Mouse (Mus musculus) T-helper 1 cell (primary cell): Measurements from ENCODE around the gene Efhd2.

Experiments used
- in situ Hi-C: fragments of 300-600 bp; cut with MboI, MseI; formaldehyde crosslinking; loops from one replicate; pipeline ENCODE4 v1.15.1; 2025; ENCODE audit warnings: high pct_unique_total_duplicates

The Efhd2 gene

DNA sequence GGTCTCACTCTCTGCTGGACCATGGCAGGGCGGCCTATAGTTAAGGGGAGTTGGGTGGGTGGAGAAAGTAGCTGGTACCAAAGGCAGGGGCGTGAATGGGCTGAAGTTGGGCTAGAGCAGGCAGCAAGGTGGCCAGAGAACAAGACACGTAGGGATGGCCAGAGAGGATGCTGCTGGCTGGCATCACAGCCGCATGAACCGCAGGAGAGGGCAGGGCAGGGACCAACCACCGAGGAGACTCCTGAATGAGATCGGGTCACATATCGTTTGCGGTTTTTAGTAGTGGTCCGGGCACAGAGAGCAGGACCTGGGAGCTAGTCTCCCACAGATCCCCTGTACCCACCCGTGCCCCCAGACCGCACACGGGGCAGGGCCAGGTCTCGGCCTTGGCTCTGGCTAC is 15.4 kb downstream of the Efhd2 start:
- in situ Hi-C loops, result no loop called here

DNA sequence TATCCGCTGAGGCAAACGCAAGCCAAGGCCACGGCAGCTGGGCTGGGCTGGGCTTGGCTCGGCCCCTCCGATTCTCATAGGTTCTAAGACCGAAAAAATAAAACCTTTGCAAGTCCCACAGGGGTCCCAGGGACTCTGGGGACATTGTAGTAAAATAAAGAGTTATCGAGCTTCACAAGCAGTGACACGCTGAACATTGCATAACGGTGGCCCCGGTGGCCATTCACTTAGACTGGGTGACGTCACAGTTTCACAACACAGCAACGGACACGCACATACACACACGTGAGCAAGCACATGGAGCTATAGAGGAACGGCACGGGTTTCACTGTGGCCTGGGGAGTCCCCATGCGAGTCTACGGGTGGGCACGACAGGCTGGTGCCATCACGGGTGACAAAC is 16.2 kb downstream of the Efhd2 start:
- in situ Hi-C loops, result no loop called here

DNA sequence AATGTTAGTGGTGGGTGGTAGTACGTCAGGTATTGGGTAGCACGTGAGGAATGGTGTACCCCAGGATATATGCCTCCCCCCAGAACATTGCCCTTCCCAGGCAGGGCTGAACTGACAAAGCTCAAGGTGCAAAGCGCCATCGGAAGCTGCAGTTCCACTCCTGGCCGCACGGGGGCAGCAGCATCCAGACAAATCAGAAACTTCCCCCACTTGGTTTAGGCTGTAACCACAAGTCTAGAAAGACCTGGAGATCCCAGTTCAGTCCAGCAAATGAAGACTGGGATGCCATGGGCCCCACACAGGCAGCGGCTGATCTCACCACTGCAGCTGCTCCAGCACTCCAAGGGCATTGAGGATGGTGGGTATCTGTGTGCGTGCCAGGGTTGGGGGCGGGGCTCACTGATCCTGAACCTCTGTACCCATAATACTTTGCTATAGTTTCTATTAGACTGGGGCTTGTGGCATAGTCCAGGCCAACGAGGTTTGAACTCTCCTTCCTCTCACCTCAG is 17.2 kb downstream of the Efhd2 start:
- in situ Hi-C loops, result no loop called here

DNA sequence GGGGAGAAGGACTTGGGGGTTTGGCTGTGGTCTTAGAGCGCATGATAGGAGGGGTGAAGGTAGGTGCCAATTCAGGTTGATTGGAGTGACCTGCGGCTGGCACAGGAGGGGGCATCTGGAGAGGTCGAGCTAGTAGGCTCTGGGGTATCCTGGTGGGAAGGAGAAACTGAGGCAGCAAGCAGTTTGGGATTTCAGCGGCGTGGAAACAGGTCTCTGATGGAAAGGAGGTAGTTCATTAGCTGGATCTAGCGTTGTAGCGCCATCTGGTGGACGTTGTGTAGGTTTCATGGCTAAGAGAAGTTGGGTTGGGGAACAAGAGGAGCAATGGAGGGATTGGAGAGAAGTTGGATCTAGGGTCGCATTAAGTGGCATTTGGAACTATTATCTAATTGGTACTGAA is 21.3 kb downstream of the Efhd2 start:
- in situ Hi-C loops, result no loop called here

DNA sequence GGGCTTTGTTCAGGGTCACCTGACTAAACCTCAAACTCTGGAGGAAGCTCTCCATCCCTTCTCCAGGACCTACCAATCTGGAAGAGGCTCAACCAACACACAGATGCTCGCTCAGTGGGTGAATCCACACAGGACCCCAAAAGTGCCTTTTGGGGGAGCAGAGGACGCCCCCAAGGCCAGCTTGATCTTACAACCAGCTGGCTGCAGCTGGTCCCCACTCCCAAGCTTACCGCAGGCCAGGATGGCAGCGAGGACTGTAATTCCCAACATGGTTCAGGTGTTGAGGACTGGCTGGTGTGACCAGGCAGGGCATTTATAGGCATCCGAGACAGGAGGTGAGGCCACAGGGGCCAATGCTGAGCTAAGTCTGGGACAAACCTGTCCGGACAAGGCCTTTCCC is 28.7 kb downstream of the Efhd2 start, which contains the start of gene Ctrc:
Gene Ctrc (minus strand): TSS at position 361 of the 400 bp plus-strand sequence.
- in situ Hi-C loops, result loop anchor here (10.0 kb wide), 1 partner anchor 231 kb away; the partner anchor contains the start of gene Tmem82

DNA sequence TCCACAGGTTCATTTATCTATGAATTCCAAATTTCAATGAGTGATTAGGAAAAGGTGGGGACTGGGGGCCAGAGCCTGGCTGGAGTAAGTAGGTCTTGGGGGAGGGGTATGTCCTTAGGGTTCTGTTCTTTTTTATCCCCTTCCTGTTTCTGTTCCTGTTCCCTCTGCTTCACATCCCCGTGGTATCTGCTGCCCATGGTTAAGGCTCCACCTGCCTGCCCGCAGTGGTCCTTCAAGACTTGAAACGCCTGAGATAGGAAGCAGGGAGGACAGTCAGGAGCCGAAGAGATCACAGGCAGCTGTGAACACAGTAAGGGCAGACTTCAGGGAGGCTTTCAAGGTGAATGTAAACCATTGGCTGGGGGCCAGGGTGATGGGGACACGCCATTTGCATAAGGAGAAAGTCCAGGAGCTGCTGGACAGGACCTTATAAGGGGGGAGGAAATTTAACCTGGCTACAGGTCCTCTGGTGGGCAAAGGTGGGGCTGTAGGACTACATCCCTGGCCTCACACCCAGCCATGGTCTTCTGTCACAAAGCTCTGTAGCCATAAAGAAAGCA is 40.1 kb downstream of the Efhd2 start:
- in situ Hi-C loops, result no loop called here

DNA sequence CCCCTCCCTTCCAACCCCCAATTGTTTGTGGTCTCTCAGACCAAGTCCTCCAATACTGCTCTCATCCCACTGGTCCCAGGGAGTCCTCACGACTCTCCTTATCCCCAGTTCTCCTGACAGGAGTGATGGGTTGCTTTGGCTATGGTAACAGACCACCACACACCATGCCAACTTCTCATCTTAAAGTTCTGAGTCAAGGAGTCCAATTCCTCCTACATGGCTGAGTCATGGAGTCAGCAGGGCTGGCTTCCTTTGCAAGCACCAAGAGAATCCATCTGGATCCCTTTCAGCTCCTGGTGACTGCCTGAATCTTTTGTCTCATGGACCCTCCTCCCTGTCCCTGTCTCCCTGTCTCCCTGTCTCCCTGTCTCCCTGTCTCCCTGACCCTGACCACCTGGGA is 40.8 kb downstream of the Efhd2 start:
- in situ Hi-C loops, result no loop called here

DNA sequence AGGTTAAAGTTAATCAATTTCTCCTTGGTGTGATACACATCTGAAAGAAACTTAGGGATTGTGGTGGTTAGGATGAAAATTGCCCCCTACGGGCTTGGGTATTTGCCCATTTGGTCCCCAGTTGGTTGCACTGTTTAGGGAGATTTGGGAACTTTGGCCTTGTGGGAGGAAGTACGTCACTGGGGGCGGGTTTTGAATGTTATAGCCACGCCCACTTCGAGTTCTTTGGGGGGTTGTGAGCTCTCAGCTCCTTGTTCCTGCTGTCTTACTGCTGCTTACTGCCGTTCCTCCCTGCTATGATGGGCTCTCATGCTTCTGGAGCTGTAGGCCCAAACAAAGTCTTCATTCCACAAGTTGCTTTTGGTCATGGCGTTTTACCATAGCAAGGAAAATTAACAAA is 43.4 kb downstream of the Efhd2 start:
- in situ Hi-C loops, result no loop called here

DNA sequence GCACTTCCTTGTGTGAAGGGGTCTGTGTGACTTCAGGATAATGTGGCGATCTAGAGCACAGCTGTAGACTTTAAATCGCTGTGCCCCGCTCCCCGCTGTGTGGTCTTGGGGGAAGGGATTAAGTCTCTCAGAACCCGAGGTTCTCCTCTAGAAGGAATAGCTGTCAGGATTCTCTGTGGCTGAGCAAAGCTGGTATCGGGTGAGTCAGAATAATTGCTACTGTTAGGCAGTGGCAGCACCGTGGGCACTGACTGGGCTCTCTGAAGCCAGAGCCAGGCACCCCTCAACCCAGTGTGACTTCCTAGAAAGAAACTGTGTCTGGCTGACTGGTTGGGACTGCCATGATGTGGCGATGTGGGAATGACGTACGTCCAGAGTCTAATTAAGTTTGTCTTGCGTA is 44.3 kb downstream of the Efhd2 start:
- in situ Hi-C loops, result no loop called here

DNA sequence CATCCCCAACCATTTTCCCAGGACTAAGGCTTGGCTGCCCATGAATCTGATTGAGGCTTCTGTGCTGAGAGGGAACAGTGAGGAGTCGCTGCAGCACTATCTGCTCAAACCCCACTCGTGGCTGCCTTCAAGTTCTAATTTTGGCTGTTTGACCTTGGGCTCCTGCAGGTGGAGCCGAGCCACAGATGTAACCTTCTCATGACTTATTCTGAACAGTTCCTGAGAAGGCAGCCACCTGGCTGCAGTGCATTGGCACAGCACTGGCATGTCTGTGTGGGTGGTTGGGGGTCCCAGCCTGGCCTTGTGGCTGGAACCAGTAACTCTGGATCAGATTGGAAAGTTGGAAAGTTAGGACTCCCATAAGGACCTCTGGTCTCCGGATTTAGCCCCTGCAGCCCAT is 46.5 kb downstream of the Efhd2 start:
- in situ Hi-C loops, result no loop called here

DNA sequence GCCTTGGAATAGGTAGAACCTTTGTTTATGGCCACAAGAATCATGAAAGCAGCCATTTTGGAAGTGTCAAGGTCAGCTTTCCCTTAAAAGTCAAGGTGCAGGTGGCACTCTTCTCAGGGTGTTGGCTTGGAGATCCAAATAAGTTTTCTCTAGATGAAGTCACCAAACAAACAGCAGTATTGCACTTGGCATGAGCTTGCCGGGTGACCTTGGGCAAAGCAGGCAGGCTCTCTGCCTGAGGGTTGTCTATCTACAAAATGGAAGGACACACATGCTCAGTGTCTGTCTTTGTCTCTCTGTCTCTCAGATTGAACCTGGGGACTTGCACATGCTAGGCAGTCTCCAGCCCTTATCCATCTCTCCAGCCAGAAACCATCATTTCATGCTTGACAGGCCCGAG is 47.3 kb downstream of the Efhd2 start:
- in situ Hi-C loops, result no loop called here

DNA sequence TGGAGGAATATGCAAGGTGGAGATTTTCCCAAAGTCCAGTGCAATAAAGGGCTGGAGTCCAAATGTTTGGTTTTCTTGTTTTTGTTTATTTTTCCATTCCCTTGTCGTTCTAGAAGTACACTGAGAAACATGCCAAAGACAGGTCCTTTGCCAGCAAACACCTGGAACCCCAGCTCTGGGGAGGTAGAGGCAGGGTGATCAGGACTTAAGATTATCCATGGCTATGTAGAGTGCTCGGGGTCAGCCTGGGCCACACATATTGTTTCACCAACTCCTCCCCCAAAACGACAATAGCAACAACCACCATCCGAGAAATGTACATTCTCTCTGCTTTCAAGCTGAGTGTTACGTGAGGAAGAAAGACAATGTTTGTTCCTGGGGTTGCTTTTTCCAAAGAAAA is 48.7 kb downstream of the Efhd2 start, which contains the start of gene Cela2a:
Gene Cela2a (minus strand): TSS at position 101 of the 400 bp plus-strand sequence.
- in situ Hi-C loops, result no loop called here

DNA sequence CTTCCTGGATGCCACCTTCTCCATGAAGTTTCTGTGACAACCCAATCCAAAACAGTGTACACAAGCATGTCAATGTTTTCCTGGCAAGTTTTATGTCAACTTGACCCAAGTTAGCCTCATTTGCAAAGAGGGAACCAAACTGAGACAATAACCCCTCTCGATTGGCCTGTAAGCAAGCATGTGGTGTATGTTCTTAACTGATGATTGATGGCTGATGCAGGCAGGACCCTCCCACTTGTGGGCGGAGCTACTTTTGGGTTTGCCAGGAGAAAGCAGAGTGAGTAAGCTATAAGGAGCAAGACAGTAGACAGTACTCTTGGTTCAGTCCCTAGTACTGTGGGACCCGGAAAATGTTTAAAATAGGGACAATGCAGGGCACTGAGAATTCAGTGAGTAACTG is 51.7 kb downstream of the Efhd2 start:
- in situ Hi-C loops, result no loop called here

DNA sequence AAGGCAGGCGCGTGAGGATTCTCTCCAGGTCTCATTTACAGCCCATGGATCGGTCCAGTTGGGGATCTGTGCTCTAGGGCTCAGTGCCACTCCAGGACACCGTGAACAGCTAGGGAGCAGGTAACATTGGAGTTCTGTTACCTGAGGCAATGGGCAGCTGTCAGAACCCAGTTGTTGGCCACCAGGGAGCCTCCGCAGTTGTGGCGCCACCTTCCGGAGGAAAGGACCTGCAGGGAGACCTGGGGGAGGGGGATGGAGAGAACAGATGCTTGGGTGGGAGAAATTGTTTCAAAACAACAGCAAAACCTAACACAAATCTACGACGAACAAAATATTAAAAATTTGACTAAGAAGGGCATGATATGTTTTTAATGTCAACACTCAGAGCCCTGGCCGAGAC is 52.6 kb downstream of the Efhd2 start:
- in situ Hi-C loops, result no loop called here

DNA sequence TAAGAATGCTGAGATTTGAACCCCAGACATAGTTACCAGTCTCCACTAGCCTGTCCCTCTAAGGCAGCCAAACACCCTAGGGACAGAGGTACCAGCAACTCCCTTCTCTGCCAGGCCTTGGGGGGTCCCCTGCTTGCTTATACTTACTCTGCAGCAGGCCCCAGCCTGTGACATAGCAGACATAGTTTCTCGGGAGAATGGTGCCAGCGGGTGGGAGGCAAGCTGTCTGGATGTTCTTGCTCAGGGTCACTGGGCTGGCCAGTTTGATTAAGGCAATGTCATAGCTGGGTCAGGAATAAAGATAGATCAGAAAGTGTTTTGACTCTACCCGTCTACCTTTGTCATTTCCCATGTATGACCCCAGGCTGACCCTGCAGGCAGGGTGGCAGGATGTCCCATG is 53.5 kb downstream of the Efhd2 start:
- in situ Hi-C loops, result no loop called here

DNA sequence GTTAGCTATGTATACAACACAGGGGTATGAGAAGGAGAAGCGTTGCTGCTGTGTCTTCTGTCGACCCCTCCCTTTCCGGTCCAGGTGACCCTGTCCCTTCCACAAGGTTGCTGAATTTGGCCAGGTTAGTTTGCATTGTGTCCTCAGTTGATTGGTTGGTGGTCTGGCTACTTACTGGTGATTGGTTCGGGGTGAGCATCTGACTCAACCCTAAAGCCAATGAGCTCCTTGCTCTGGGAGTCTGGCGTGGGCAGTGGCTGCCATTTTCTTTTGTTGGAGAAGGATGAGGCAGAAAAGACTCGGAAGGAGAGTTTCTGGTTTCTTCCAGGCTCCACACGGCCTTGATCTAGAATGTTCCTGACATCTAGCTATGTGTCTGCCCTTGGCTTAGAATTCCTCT is 55.4 kb downstream of the Efhd2 start:
- in situ Hi-C loops, result no loop called here

DNA sequence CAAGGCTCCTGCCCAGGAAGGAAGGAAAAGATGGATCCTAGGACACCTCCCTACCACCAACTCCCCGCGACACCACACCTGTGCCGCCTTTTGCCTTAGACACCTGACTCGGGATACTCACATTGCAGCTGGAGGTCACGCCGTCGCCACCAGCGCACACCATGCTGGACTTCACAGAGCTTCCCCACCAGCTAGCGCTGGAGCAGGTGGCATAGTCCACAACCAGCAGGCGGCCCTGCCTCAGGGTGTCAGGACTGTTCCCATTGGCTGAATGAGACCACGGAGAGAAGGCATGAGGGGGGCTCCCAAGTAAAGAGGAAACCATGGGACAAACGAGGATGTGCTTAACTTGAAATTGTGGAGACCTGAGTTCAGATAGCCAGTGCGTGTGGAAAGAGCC is 55.9 kb downstream of the Efhd2 start:
- in situ Hi-C loops, result no loop called here

DNA sequence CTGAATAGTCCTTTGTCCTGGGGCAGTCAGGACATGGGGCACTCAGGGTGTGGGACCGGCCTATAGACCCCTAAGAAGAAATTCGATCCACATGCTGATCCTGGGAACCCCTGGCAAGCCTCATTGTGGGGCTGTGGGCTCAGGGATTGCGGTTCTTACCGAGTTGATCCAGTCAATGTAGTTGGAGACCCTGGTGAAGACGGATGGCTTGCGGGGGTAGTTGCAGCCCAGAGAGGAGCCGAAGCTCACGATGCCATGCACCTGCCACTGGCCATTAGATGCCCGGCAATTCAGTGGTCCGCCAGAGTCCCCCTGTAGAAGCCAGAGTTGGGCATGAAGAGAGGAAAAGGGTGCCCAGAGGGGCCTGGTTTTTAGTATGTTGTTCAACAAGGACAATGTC is 57.0 kb downstream of the Efhd2 start:
- in situ Hi-C loops, result no loop called here

DNA sequence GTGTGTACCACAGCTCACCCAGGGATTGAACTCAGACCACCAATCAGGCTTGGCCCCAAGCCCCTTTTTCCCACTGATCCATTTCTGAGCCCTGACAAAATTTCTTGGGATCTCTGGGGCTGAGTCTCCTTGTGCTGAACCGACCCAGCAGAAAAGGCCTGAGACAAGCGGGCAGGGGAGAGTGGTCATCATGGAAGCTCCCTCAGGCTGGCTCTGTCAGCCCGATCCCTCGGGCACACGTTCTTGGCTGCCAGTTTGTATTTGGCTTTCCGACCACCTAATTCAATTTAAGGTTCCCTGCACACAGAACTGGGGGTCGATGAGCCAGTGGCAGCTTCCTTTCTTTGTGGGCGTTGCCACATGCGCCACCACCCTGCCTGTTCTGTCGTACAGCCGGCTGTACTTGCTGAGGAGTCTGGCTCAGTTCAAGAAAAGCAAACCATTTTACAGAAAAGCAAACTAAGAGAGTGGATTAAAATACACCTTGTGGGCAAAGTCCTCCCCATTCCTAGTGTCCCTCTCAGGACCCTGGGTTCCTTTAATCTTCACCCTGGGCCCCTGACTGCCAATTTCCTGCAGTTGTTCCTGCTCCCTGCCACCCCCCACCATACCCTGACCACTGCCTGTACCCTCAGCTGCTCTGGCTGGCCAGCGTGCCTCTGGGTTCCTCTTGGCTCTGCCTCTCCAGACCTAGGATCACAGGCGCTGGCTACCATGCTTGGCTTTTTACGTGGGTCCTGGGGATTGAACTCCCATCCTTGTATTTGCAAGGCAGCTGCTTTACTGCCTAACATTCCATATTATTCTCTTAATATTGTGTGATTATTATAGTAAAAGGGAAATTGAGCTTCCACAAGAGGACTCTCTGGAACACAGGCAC is 57.7 kb downstream of the Efhd2 start:
- in situ Hi-C loops, result no loop called here

DNA sequence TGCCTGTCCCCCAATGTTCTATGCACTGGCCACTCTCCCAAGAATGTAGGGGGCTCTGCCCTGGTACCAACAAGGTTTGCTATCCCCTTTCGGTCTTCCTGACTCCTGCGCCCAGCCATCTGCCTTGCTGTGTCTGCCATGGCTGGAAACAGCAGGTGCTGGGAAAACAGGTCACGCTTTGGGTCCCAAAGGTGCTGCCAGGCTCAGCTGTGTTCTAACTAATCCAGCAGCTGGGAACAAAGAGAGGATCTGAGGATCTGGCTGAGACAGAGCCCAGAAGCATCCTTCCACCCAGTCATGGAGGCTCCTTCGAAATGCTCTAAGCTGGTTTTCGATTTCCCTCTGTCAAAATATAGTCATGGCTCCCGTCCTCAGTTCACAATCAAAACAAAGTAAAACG is 58.5 kb downstream of the Efhd2 start:
- in situ Hi-C loops, result no loop called here

DNA sequence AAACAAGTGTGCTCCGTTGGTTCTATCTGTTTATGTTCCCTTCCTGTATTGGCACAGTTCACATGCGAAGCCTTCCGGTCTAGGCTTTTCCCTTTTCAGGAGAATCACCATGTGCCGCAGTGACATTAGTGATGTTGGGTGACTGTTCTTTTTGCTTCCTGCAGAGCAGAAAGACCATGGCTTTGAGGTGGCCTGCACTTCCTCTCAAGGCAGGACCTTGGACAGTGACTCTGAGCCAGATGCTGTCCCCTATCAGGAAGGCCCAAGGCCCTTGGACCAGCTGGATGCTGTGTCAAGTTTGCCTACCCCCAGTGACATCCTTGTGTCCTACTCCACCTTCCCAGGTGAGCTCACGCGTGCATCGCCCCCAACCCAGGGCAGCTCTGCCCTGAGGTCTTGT is 63.3 kb downstream of the Efhd2 start:
- in situ Hi-C loops, result no loop called here

DNA sequence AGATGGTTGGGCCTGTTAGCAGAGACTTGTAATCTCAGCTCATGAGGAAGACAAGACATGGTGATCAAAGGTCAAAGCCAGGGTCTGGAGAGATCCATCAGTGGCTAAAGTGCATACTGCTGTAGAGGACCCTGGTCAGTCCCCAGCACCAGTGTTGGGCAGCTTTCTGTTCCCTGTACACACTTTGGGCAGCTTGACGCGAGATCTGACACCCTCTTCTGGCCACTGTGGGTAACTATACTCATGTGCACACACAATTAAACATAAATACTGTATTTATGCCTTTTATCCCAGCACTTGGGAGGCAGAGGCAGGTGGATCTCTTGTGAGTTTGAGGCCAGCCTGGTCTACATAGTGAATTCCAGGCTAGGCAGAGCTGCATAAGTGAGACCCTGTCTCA is 63.7 kb downstream of the Efhd2 start:
- in situ Hi-C loops, result no loop called here

DNA sequence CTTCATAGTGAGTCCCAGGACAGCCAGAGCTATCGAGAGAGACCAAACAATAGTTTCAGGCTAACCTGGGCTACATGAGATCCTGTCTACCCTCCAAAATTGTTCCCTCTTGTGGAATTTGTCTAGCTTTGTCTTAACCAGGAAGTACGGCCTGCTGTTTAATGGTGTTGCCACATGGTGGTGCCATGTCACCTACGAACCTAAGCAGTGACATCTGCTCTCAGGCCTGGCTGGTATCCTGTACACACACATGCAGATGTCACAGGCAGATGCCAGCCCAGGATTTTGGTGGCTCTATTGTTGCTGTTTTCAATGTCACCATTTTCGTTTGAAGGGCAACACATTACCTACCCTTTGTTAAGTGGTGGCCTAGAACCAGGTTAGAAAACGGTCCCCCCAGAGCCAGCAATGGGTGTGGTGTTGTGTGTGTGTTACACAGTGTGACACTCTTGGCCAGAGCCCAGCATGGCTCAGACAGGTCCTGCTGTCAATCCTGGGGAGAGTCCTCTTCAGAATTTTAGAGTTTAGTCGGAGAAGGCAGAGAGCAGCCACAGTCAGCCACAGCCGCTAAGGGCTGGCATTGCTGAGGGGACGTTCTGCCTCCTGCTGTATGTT is 64.8 kb downstream of the Efhd2 start:
- in situ Hi-C loops, result no loop called here
